Mouse (Mus musculus): Measurements from ENCODE around the gene Prkar1b. TPM values are rescaled to one million over a fixed set of nuclear protein-coding genes. Genes with fewer than 3 reads are reported as not detected.

Gene Prkar1b
- polyA plus RNA-seq, 1 experiment, result 9.4 TPM

GRCm38 (mm10) chr5:139066861-139067614 is 82.8 kb downstream of the Prkar1b start:
- no peaks in the 10 kb centered on the region for H3K36me3 ChIP-seq (ENCODE audit: control insufficient read depth, insufficient read depth, low read length)
- WGBS, result 88% methylated on average over 7 of the region's 7 CpGs
- H3K4me1 ChIP-seq (ENCODE audit: control insufficient read depth, insufficient read depth, insufficient read length), result no peaks in the 10 kb centered on the region
- H3K27me3 ChIP-seq (ENCODE audit: control insufficient read depth, insufficient read depth, low read length), result no peaks in the 10 kb centered on the region
- no peak for TF ChIP-seq CTCF (IDR thresholded peaks at IDR 0.05; ENCODE audit: extremely low read depth, insufficient read depth, insufficient read length, insufficient replicate concordance)
- TF ChIP-seq POLR2A (IDR thresholded peaks at IDR 0.05; ENCODE audit: low read depth, low read length), result no peak
- no peak overlapping the region for H3K4me3 ChIP-seq (ENCODE audit: extremely low read depth, insufficient read depth, insufficient read length)
- DNase-seq (ENCODE audit: low read depth in 1 of 2, low spot score in 2 of 2), result no peak
- no peak overlapping the region for H3K27ac ChIP-seq (ENCODE audit: insufficient read depth, low read length)

DNA sequence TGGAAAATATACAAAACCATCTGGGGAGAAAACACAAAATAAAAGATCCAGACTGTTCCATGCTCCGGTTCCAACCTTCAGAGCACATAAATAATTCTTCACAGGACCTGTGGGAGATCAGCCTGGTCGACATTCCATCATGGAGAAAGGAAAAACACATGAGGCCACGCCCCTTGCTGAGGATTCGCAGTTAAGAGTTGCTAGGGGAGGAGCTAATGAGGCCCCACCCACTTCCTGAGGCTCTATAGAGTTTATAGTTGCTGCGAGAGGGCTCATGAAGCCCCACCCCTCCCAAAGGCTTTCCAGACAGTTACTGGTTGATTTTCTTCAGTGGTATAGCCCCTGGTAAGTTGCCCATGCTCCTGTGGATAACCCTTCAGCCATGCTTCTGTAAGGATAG is 85.2 kb downstream of the Prkar1b start:
- no peaks in the 10 kb centered on the region for H3K36me3 ChIP-seq (ENCODE audit: control insufficient read depth, insufficient read depth, low read length)
- 61% methylated on average over 5 of the region's 5 CpGs for WGBS
- H3K4me3 ChIP-seq (ENCODE audit: extremely low read depth, insufficient read depth, insufficient read length), result no peak overlapping the region
- TF ChIP-seq POLR2A (IDR thresholded peaks at IDR 0.05; ENCODE audit: low read depth, low read length) (no peak), CTCF (IDR thresholded peaks at IDR 0.05; ENCODE audit: extremely low read depth, insufficient read depth, insufficient read length, insufficient replicate concordance) (no peak)
- peaks cover 3% of the 10 kb centered on the region; the same call in 1 of the 2 replicates for H3K4me1 ChIP-seq (ENCODE audit: control insufficient read depth, insufficient read depth, insufficient read length)
- no peak overlapping the region for H3K27ac ChIP-seq (ENCODE audit: insufficient read depth, low read length)
- no peak for DNase-seq (ENCODE audit: low read depth in 1 of 2, low spot score in 2 of 2)
- H3K27me3 ChIP-seq (ENCODE audit: control insufficient read depth, insufficient read depth, low read length), result no peaks in the 10 kb centered on the region

- no peak for DNase-seq (ENCODE audit: low read depth in 1 of 2, low spot score in 2 of 2)
- H3K36me3 ChIP-seq (ENCODE audit: control insufficient read depth, insufficient read depth, low read length), result no peaks in the 10 kb centered on the region
- WGBS, result 90% methylated on average over 5 of the region's 5 CpGs
- H3K27me3 ChIP-seq (ENCODE audit: control insufficient read depth, insufficient read depth, low read length), result no peaks in the 10 kb centered on the region
- TF ChIP-seq POLR2A (IDR thresholded peaks at IDR 0.05; ENCODE audit: low read depth, low read length), result no peak
- no peak for TF ChIP-seq CTCF (IDR thresholded peaks at IDR 0.05; ENCODE audit: extremely low read depth, insufficient read depth, insufficient read length, insufficient replicate concordance)
- no peak overlapping the region for H3K27ac ChIP-seq (ENCODE audit: insufficient read depth, low read length)
- peaks cover 3% of the 10 kb centered on the region; the same call in 1 of the 2 replicates for H3K4me1 ChIP-seq (ENCODE audit: control insufficient read depth, insufficient read depth, insufficient read length)
- no peak overlapping the region for H3K4me3 ChIP-seq (ENCODE audit: extremely low read depth, insufficient read depth, insufficient read length)
Measured at GRCm38 (mm10) chr5:139061680-139062079, 88.1 kb downstream of the Prkar1b start.

GRCm38 (mm10) chr5:139060460-139061051 is 89.2 kb downstream of the Prkar1b start:
- Histone ChIP-seq H3K36me3 (ENCODE audit: control insufficient read depth, insufficient read depth, low read length) (no peaks in the 10 kb centered on the region), H3K27me3 (ENCODE audit: control insufficient read depth, insufficient read depth, low read length) (no peaks in the 10 kb centered on the region), H3K4me1 (ENCODE audit: control insufficient read depth, insufficient read depth, insufficient read length) (peaks cover 3% of the 10 kb centered on the region; the same call in 1 of the 2 replicates), H3K27ac (ENCODE audit: insufficient read depth, low read length) (no peak overlapping the region), H3K4me3 (ENCODE audit: extremely low read depth, insufficient read depth, insufficient read length) (no peak overlapping the region)
- TF ChIP-seq CTCF (IDR thresholded peaks at IDR 0.05; ENCODE audit: extremely low read depth, insufficient read depth, insufficient read length, insufficient replicate concordance) (no peak), POLR2A (IDR thresholded peaks at IDR 0.05; ENCODE audit: low read depth, low read length) (no peak)
- 19% methylated on average over 12 of the region's 12 CpGs for WGBS
- no peak for DNase-seq (ENCODE audit: low read depth in 1 of 2, low spot score in 2 of 2)

- no peaks in the 10 kb centered on the region for H3K27me3 ChIP-seq (ENCODE audit: control insufficient read depth, insufficient read depth, low read length)
- no peak for DNase-seq (ENCODE audit: low read depth in 1 of 2, low spot score in 2 of 2)
- WGBS, result 84% methylated on average over 10 of the region's 10 CpGs
Measured at GRCm38 (mm10) chr5:139053176-139053575, 96.6 kb downstream of the Prkar1b start.

GRCm38 (mm10) chr5:139051276-139051675 is 98.5 kb downstream of the Prkar1b start:
- no peak overlapping the region for H3K4me3 ChIP-seq (ENCODE audit: extremely low read depth, insufficient read depth, insufficient read length)
- 97% methylated on average over 18 of the region's 18 CpGs for WGBS
- no peak for TF ChIP-seq POLR2A (IDR thresholded peaks at IDR 0.05; ENCODE audit: low read depth, low read length)
- H3K36me3 ChIP-seq (ENCODE audit: control insufficient read depth, insufficient read depth, low read length), result no peaks in the 10 kb centered on the region
- no peak for DNase-seq (ENCODE audit: low read depth in 1 of 2, low spot score in 2 of 2)
- H3K4me1 ChIP-seq (ENCODE audit: control insufficient read depth, insufficient read depth, insufficient read length), result no peaks in the 10 kb centered on the region
- H3K27me3 ChIP-seq (ENCODE audit: control insufficient read depth, insufficient read depth, low read length), result no peaks in the 10 kb centered on the region
- H3K27ac ChIP-seq (ENCODE audit: insufficient read depth, low read length), result no peak overlapping the region

More at GRCm38 (mm10) chr5:139053176-139053575, 96.6 kb downstream of the Prkar1b start:
- H3K4me1 ChIP-seq (ENCODE audit: control insufficient read depth, insufficient read depth, insufficient read length), result no peaks in the 10 kb centered on the region
- no peak overlapping the region for H3K27ac ChIP-seq (ENCODE audit: insufficient read depth, low read length)
- TF ChIP-seq POLR2A (IDR thresholded peaks at IDR 0.05; ENCODE audit: low read depth, low read length), result no peak
- TF ChIP-seq CTCF (IDR thresholded peaks at IDR 0.05; ENCODE audit: extremely low read depth, insufficient read depth, insufficient read length, insufficient replicate concordance), result no peak
- no peaks in the 10 kb centered on the region for H3K36me3 ChIP-seq (ENCODE audit: control insufficient read depth, insufficient read depth, low read length)
- no peak overlapping the region for H3K4me3 ChIP-seq (ENCODE audit: extremely low read depth, insufficient read depth, insufficient read length)

- no peak overlapping the region for H3K4me3 ChIP-seq (ENCODE audit: extremely low read depth, insufficient read depth, insufficient read length)
- H3K27ac ChIP-seq (ENCODE audit: insufficient read depth, low read length), result no peak overlapping the region
- H3K4me1 ChIP-seq (ENCODE audit: control insufficient read depth, insufficient read depth, insufficient read length), result no peaks in the 10 kb centered on the region
- no peak for TF ChIP-seq CTCF (IDR thresholded peaks at IDR 0.05; ENCODE audit: extremely low read depth, insufficient read depth, insufficient read length, insufficient replicate concordance)
- no peak for TF ChIP-seq POLR2A (IDR thresholded peaks at IDR 0.05; ENCODE audit: low read depth, low read length)
- 87% methylated on average over 7 of the region's 7 CpGs for WGBS
- DNase-seq (ENCODE audit: low read depth in 1 of 2, low spot score in 2 of 2), result no peak
- H3K36me3 ChIP-seq (ENCODE audit: control insufficient read depth, insufficient read depth, low read length), result no peaks in the 10 kb centered on the region
- H3K27me3 ChIP-seq (ENCODE audit: control insufficient read depth, insufficient read depth, low read length), result no peaks in the 10 kb centered on the region
Measured at GRCm38 (mm10) chr5:139049367-139049766, 100.4 kb downstream of the Prkar1b start.

Measured in spleen, adult 2 months (tissue).